Mouse (Mus musculus): ENCODE results near the gene Txnl4b.

DNA sequence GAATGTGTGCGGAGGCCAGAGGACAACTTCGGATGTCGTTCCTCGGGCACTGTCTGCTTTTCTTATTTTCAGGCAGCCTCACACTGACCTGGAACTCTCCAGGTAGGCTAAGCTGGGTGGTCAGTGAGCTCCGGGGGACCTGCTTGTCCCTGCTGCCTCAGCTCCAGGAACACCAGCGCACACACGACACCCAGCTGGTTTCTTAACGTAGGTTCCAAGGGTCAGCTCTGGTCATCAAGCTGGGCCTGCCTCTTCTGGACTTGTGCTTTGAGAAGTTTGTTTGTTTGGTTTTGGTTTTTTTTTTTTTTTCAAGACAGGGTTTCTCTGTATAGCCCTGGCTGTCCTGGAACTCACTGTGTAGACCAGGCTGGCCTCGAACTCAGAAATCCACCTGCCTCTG is 25.2 kb downstream of the Txnl4b start:
- TF ChIP-seq CTCF (IDR thresholded peaks at IDR 0.05; ENCODE audit: borderline replicate concordance, insufficient read depth, low read length) (no peak), POLR2A (IDR thresholded peaks at IDR 0.05; ENCODE audit: low read depth, low read length) (no peak)
